Mouse (Mus musculus) cerebellum, adult 9-10 months (tissue): ENCODE measurements around the gene Slain1.
"Not testable (repeated sequence)": the region's sequence is repeated elsewhere in the genome, so short reads cannot be mapped to it uniquely, and the experiment has no call there.

Experiments used
- DNase-seq: peaks from one replicate; pipeline ENCODE4 v3.0.0; 2022

Slain1 gene

DNA sequence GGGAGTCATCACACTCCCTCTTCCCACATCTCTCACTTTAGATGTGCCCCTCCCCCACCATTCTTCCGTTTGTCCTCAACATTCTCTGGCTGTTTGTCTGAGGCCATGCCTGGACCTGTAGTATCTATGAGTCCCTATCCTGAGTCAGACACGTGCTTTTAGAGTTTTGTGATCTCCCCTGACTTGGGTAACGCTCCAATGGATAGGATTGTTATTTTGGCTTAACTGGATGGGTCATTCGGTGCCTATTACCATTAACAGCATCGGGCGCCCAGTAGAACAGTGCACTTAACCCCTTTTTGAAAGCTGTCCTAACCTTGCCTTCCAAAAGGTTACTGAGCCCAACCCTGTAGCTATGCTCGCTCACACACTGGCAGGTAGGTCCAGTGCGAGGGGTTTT lies 78.5 kb downstream of the Slain1 start:
- DNase-seq: no peak

- DNase-seq: no peak
Measured at GRCm38 (mm10) chr14:103728951-103729725, 79.1 kb downstream of the Slain1 start.

DNA sequence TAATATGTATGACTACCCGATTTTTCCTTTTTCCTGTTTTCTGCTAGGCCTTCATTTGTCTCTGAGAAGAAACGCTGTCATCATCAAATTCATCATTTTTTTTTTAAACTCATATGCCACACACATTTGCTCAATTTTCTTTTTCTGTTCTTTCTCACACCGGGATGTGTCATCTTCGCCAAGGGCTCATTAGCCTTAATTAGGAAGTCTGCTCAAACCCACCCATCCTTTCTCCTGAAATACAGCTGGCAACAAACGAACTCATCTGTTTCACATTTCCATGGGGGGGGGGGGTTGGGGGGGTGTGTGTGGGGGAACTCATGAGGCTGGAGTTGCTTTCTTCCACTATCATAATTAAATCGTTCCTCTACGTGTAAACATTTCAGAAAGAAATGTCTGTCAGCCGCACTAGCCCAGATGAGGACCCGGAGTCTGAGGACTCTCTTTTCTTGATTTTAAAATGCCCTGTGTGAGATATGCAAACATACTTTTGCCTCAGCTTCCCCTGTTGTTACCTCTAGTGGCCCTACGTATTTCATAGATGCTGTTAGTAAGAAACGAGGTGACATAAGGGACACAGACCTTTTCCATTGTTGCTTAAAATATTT lies 79.8 kb downstream of the Slain1 start:
- DNase-seq: no peak

- DNase-seq: no peak
Measured at GRCm38 (mm10) chr14:103732626-103733025, 82.6 kb downstream of the Slain1 start.

GRCm38 (mm10) chr14:103741216-103741615 lies 91.2 kb downstream of the Slain1 start:
- no peak for DNase-seq

GRCm38 (mm10) chr14:103742150-103742549 lies 92.1 kb downstream of the Slain1 start:
- DNase-seq: no peak

DNA sequence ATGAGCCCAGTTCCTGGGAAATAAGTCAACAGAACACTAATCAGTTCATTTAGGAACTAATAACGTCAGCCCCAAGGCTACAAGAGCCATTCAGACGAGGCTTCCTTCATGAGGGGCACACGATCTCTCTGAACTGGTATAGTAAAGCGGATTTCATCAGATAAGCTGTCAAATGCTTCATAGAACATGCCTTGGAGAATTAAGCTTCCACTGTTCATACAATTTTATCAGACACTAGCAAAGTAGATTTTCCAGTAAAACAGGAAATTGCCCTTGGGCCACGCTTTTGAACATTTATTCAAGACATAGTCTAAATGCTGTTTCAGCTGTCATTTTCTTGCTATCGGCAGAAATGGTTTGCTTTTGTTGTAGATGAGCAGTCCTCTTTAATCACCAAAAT lies 97.3 kb downstream of the Slain1 start:
- no peak for DNase-seq

- DNase-seq: not testable (repeated sequence)
Measured at GRCm38 (mm10) chr14:103750638-103751037, 100.6 kb downstream of the Slain1 start.

GRCm38 (mm10) chr14:103751384-103751783 lies 101.4 kb downstream of the Slain1 start:
- no peak for DNase-seq

DNA sequence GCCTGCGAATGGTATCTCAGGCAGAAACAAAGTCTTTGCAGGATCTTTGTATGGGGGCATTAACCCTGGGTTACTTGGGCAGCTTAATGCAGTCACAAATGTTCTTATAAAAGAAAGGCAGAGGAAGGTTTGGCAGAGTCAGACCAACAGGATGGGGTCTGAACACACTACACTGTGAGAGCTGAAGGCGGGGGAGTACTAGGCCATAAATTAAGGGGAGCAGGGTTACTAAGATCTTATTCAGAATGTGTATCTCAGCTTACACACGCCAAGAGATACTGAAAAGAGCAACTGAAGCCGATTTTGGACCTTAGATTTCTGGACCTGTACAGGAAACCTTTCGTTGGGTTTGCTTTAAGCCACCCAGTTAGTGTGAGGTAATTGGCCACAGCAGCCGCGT lies 102.7 kb downstream of the Slain1 start:
- DNase-seq: no peak

DNA sequence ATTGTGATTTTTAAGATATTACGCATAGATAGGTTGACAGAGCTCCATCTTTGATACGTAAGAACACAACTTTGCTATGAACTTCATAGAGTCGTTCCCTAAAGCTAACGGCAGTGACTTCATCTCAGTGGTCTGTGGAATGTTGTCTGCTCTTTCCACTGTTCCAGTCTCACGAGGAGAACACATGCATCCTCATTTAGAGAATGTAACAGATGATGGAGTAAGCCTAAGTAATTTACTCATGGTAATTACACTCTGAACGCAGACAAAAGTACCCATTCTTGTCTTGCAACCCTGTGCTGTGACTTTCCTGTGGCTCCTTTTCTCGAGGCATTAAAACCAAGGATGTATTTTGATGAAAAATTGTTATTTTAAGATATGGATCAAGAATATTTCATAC lies 104.0 kb downstream of the Slain1 start:
- no peak for DNase-seq

GRCm38 (mm10) chr14:103754465-103754864 lies 104.4 kb downstream of the Slain1 start:
- no peak for DNase-seq
